ENCODE assay signal across 15 mouse cellular contexts in genomic region chr10:119693400-119693799, GRCm38 (mm10).
A peak's percentile ranks its signal among the peaks of the same experiment; 100 is the strongest.
DNase-seq lines count a peak whose midpoint lies in the region; ATAC-seq and TF ChIP-seq lines count a peak whose summit lies in the region.
"Had no signal": no experiment of that assay in that cellular context is flagged by ENCODE, and none has a peak within 500 bp of the region (broad histone marks: within the 10 kb centered on the region; RNA-seq: fewer than 3 reads in every experiment).

No protein-coding gene starts in this region.

- no peaks in the 10 kb centered on the region for H3K27me3 ChIP-seq in hindbrain, embryonic 13.5 days
- H3K27me3 ChIP-seq in midbrain, embryonic 14.5 days (ENCODE audit: control insufficient read depth, insufficient read depth, low read length) = no peaks in the 10 kb centered on the region
- peaks cover 3% of the 10 kb centered on the region; the same call in 1 of the 2 replicates for H3K27me3 ChIP-seq in lung, postnatal 0 days (replicated peaks; ENCODE audit: insufficient read depth, low read length)
- H3K27me3 ChIP-seq: CH12.LX had no signal

- no peaks in the 10 kb centered on the region for H3K9me3 ChIP-seq in hindbrain, embryonic 13.5 days
- H3K9me3 ChIP-seq in midbrain, embryonic 14.5 days (ENCODE audit: control insufficient read depth, low read length) = no peaks in the 10 kb centered on the region
- no peaks in the 10 kb centered on the region for H3K9me3 ChIP-seq in lung, postnatal 0 days (ENCODE audit: low read length)
- H3K9me3 ChIP-seq: heart, embryonic 13.5 days had no signal

- H3K9ac ChIP-seq in hindbrain, embryonic 13.5 days = peak overlapping the region; percentile 75; the same call in 1 of the 2 replicates
- peak overlapping the region; percentile 52; the same call in 1 of the 2 replicates for H3K9ac ChIP-seq in midbrain, embryonic 14.5 days (replicated peaks; ENCODE audit: low read length)
- no peak overlapping the region for H3K9ac ChIP-seq in lung, postnatal 0 days (replicated peaks; ENCODE audit: low read depth)
- H3K9ac ChIP-seq: heart, embryonic 13.5 days had no signal

- DNase-seq in layer of hippocampus, adult 2 months (ENCODE audit: low spot score in 2 of 2) = no peak
- DNase-seq in layer of hippocampus, postnatal 25 days (ENCODE audit: extremely low spot score in 1 of 2, low spot score in 1 of 2) = no peak
- DNase-seq in midbrain, embryonic 14.5 days = peak; percentile 64
- peak; percentile 17 for DNase-seq in retina, postnatal 1 day
- no peak for DNase-seq in cerebellum, adult 11 months
- no peak for DNase-seq in kidney, postnatal 36 days
- no peak for DNase-seq in lung, postnatal 0 days (ENCODE audit: low spot score)
- DNase-seq: cerebellum, adult 8-10 months; gastrocnemius, postnatal 25 days; kidney, adult 9 months; liver; lung, adult 2 months had no signal

- H3K4me1 ChIP-seq in hindbrain, embryonic 13.5 days (replicated peaks) = peaks cover 51% of the 10 kb centered on the region
- peaks cover 39% of the 10 kb centered on the region for H3K4me1 ChIP-seq in midbrain, embryonic 14.5 days (ENCODE audit: control insufficient read depth, insufficient read depth, low read length)
- H3K4me1 ChIP-seq in lung, postnatal 0 days (ENCODE audit: insufficient read depth, low read depth, low read length) = no peaks in the 10 kb centered on the region

- TF ChIP-seq EP300 in lung, postnatal 0 days (IDR thresholded peaks at IDR 0.05) = no peak

- H3K4me2 ChIP-seq in hindbrain, embryonic 13.5 days = peak overlapping the region; percentile 84
- peak overlapping the region; percentile 77 for H3K4me2 ChIP-seq in midbrain, embryonic 14.5 days (ENCODE audit: low read length)
- no peak overlapping the region for H3K4me2 ChIP-seq in lung, postnatal 0 days (replicated peaks; ENCODE audit: low read depth, low read length)

- peak overlapping the region; percentile 92; the same call in 1 of the 2 replicates for H3K27ac ChIP-seq in layer of hippocampus, adult 2 months
- no peak overlapping the region for H3K27ac ChIP-seq in hindbrain, embryonic 13.5 days
- H3K27ac ChIP-seq in midbrain, embryonic 14.5 days (replicated peaks; ENCODE audit: low read depth, low read length) = no peak overlapping the region
- H3K27ac ChIP-seq in lung, postnatal 0 days (ENCODE audit: low read length) = no peak overlapping the region
- H3K27ac ChIP-seq: heart, embryonic 13.5 days had no signal

- 24% methylated on average over 5 of the region's 5 CpGs for WGBS in hindbrain, embryonic 13.5 days
- 17% methylated on average over 5 of the region's 5 CpGs for WGBS in midbrain, embryonic 14.5 days
- 67% methylated on average over 5 of the region's 5 CpGs for WGBS in lung, postnatal 0 days

- no peak for ATAC-seq in hindbrain, embryonic 13.5 days (ENCODE audit: low FRiP score)
- no peak for ATAC-seq in midbrain, embryonic 14.5 days (ENCODE audit: low FRiP score, low TSS enrichment)
- ATAC-seq in lung, postnatal 0 days = no peak

- no peak for TF ChIP-seq CTCF in layer of hippocampus, adult 2 months (conservative IDR thresholded peaks at IDR 0.05)
- TF ChIP-seq CTCF in lung, postnatal 0 days (IDR thresholded peaks at IDR 0.05) = no peak

- H3K4me3 ChIP-seq in layer of hippocampus, adult 2 months = peak overlapping the region; percentile 65
- H3K4me3 ChIP-seq in hindbrain, embryonic 13.5 days = peak overlapping the region; percentile 53
- peak overlapping the region; percentile 45 for H3K4me3 ChIP-seq in midbrain, embryonic 14.5 days (replicated peaks; ENCODE audit: low read depth, low read length)
- H3K4me3 ChIP-seq in lung, postnatal 0 days (ENCODE audit: low read depth, low read length) = no peak overlapping the region

- no peaks in the 10 kb centered on the region for H3K36me3 ChIP-seq in hindbrain, embryonic 13.5 days
- no peaks in the 10 kb centered on the region for H3K36me3 ChIP-seq in midbrain, embryonic 14.5 days (ENCODE audit: control insufficient read depth, insufficient read depth, low read length)
- no peaks in the 10 kb centered on the region for H3K36me3 ChIP-seq in lung, postnatal 0 days (ENCODE audit: insufficient read depth, low read length)
- H3K36me3 ChIP-seq: heart, embryonic 13.5 days had no signal

Comparison
In these comparisons a context has a peak if more than half of its experiments do, and no peak if none do; other contexts are left out.
1. DNase-seq: peak in midbrain, embryonic 14.5 days (single experiment) and retina, postnatal 1 day (single experiment); none in layer of hippocampus, adult 2 months (0 of 2), layer of hippocampus, postnatal 25 days (0 of 2), cerebellum, adult 11 months (single experiment), kidney, postnatal 36 days (0 of 2) and lung, postnatal 0 days (single experiment).